Mouse (Mus musculus) liver, adult 2 months (tissue): ENCODE data around the gene Vegfb.

Source experiments
- CTCF ChIP-seq: fragments of 200-500 bp; IDR thresholded peaks from 2 replicates; pipeline ENCODE4 v1.5.1; 2011; ENCODE audit warnings: low read depth, low read length, control low read depth
- POLR2A ChIP-seq: fragments of 200-500 bp; IDR thresholded peaks from 2 replicates; pipeline ENCODE4 v1.6.1; 2011; ENCODE audit warnings: low read length, control low read depth; ENCODE audit not compliant: insufficient read depth; ENCODE audit errors: extremely low read depth

- TF ChIP-seq POLR2A = no peak
- no peak for TF ChIP-seq CTCF
Observed at GRCm38 (mm10) chr19:6993011-6993770, 5.7 kb upstream of the Vegfb start.
